Mouse (Mus musculus) hindbrain, embryonic 12.5 days (tissue): ENCODE results near the gene 4930519G04Rik. TPM values are rescaled to one million over a fixed set of nuclear protein-coding genes. Genes with fewer than 3 reads are reported as not detected.
"Not testable (repeated sequence)": the region's sequence is repeated elsewhere in the genome, so short reads cannot be mapped to it uniquely, and the experiment has no call there.

Experiments
- ATAC-seq: fragments of 200-750 bp; cut with Nextera tagmentation; 2 replicates; pipeline ENCODE4 v1.8.0; 2017; ENCODE audit warnings: moderate TSS enrichment; ENCODE audit not compliant: low FRiP score
- H3K27ac ChIP-seq: fragments of 300-500 bp; sonication (generic); 2 replicates; pipeline ENCODE4 v1.5.1; 2016; ENCODE audit warnings: mild to moderate bottlenecking
- H3K27me3 ChIP-seq: fragments of 300-500 bp; sonication (generic); 2 replicates; pipeline ENCODE4 v1.6.1; 2016; ENCODE audit warnings: mild to moderate bottlenecking
- H3K36me3 ChIP-seq: fragments of 300-500 bp; sonication (generic); 2 replicates; pipeline ENCODE4 v1.6.1; 2016; ENCODE audit warnings: mild to moderate bottlenecking
- H3K4me1 ChIP-seq: fragments of 300-500 bp; sonication (generic); 2 replicates; pipeline ENCODE4 v1.6.1; 2016
- H3K4me2 ChIP-seq: fragments of 300-500 bp; sonication (generic); replicated peaks from 2 replicates; pipeline ENCODE4 v1.6.1; 2016; ENCODE audit warnings: mild to moderate bottlenecking
- H3K4me3 ChIP-seq: fragments of 300-500 bp; sonication (generic); 2 replicates; pipeline ENCODE4 v1.5.1; 2016; ENCODE audit warnings: mild to moderate bottlenecking
- H3K9ac ChIP-seq: fragments of 300-500 bp; sonication (generic); 2 replicates; pipeline ENCODE4 v1.6.1; 2016; ENCODE audit warnings: mild to moderate bottlenecking, moderate library complexity
- H3K9me3 ChIP-seq: fragments of 300-500 bp; sonication (generic); replicated peaks from 2 replicates; pipeline ENCODE4 v1.6.1; 2016; ENCODE audit warnings: mild to moderate bottlenecking
- whole genome bisulfite sequencing: fragments of 180-500 bp; shearing (Covaris S2); methylation state at CpG from one replicate; pipeline ENCODE4 v1.1.7; 2016; 5-methylcytosine and 5-hydroxymethylcytosine counted together
- polyA plus RNA-seq: library from polyadenylated mRNA; unstranded; fragments of >200 nt; fragmentation: Nextera tagmentation; extraction: Ambion mirVana; gene quantifications from 2 replicates; pipeline ENCODE4 v1.2.1, GENCODE M21; 2016

Gene 4930519G04Rik
- polyA plus RNA-seq, 1 experiment from 2014 or later: not detected

- H3K4me2 ChIP-seq: no peak overlapping the region
- no peak overlapping the region for H3K9ac ChIP-seq
- no peak overlapping the region for H3K4me3 ChIP-seq
- ATAC-seq: no peak
- H3K36me3 ChIP-seq: no peaks in the 10 kb centered on the region
- no peaks in the 10 kb centered on the region for H3K9me3 ChIP-seq
- H3K27ac ChIP-seq: no peak overlapping the region
- no peaks in the 10 kb centered on the region for H3K4me1 ChIP-seq
- WGBS: 83% methylated on average over 2 of the region's 2 CpGs
- no peaks in the 10 kb centered on the region for H3K27me3 ChIP-seq
These were observed 35.5 kb downstream of the 4930519G04Rik start for GRCm38 (mm10) chr5:114888995-114889394.

- H3K27ac ChIP-seq: no peak overlapping the region
- H3K36me3 ChIP-seq: no peaks in the 10 kb centered on the region
- 82% methylated on average over 4 of the region's 4 CpGs for WGBS
- H3K9ac ChIP-seq: no peak overlapping the region
- no peaks in the 10 kb centered on the region for H3K9me3 ChIP-seq
- no peaks in the 10 kb centered on the region for H3K27me3 ChIP-seq
- ATAC-seq: no peak
- no peak overlapping the region for H3K4me3 ChIP-seq
- H3K4me1 ChIP-seq: peaks cover 6% of the 10 kb centered on the region; the same call in 1 of the 2 replicates
- H3K4me2 ChIP-seq: no peak overlapping the region
These were observed 42.1 kb downstream of the 4930519G04Rik start for GRCm38 (mm10) chr5:114895542-114895941.

- ATAC-seq: no peak
- Histone ChIP-seq H3K27ac (no peak within 1 kb of the TSS), H3K36me3 (no peaks in the 10 kb centered on the region), H3K27me3 (no peaks in the 10 kb centered on the region), H3K4me1 (peaks cover 6% of the 10 kb centered on the region; the same call in 1 of the 2 replicates), H3K9ac (no peak within 1 kb of the TSS), H3K4me2 (0 out of 2 replicates have a peak within 1 kb of the TSS, but pooled peaks have one; percentile 5), H3K4me3 (no peak within 1 kb of the TSS), H3K9me3 (no peaks in the 10 kb centered on the region)
- 71% methylated on average over 13 of the region's 13 CpGs for WGBS
These were observed 43.4 kb downstream of the 4930519G04Rik start, which contains the start of gene Oasl2 for GRCm38 (mm10) chr5:114896688-114897373. TSS of gene Oasl2 (plus strand) at chr5:114896936.

GRCm38 (mm10) chr5:114897374-114897793 is 43.9 kb downstream of the 4930519G04Rik start:
- Histone ChIP-seq H3K4me3 (no peak overlapping the region), H3K9ac (no peak overlapping the region)

GRCm38 (mm10) chr5:114898857-114899256 is 45.4 kb downstream of the 4930519G04Rik start:
- Histone ChIP-seq H3K9me3 (no peaks in the 10 kb centered on the region), H3K4me1 (peaks cover 6% of the 10 kb centered on the region; the same call in 1 of the 2 replicates), H3K9ac (no peak overlapping the region), H3K27ac (no peak overlapping the region), H3K4me2 (no peak overlapping the region), H3K27me3 (no peaks in the 10 kb centered on the region), H3K36me3 (no peaks in the 10 kb centered on the region), H3K4me3 (no peak overlapping the region)
- ATAC-seq: no peak
- 87% methylated on average over 7 of the region's 7 CpGs for WGBS

More at GRCm38 (mm10) chr5:114897374-114897793, 43.9 kb downstream of the 4930519G04Rik start:
- Histone ChIP-seq H3K27ac (no peak overlapping the region), H3K9me3 (no peaks in the 10 kb centered on the region), H3K4me1 (peaks cover 6% of the 10 kb centered on the region; the same call in 1 of the 2 replicates), H3K36me3 (no peaks in the 10 kb centered on the region), H3K27me3 (no peaks in the 10 kb centered on the region), H3K4me2 (0 out of 2 replicates have a peak overlapping the region, but pooled peaks have one; percentile 5)
- 12% methylated on average over 7 of the region's 7 CpGs for WGBS
- ATAC-seq: no peak

GRCm38 (mm10) chr5:114902413-114902812 is 48.9 kb downstream of the 4930519G04Rik start:
- 28% methylated on average over 1 of the region's 1 CpGs for WGBS

GRCm38 (mm10) chr5:114908598-114909305 is 55.3 kb downstream of the 4930519G04Rik start:
- H3K9me3 ChIP-seq: no peaks in the 10 kb centered on the region
- H3K4me1 ChIP-seq: no peaks in the 10 kb centered on the region
- H3K4me2 ChIP-seq: no peak overlapping the region
- no peaks in the 10 kb centered on the region for H3K27me3 ChIP-seq
- no peak overlapping the region for H3K27ac ChIP-seq
- H3K9ac ChIP-seq: no peak overlapping the region
- ATAC-seq: no peak
- WGBS: 50% methylated on average over 13 of the region's 13 CpGs
- H3K36me3 ChIP-seq: no peaks in the 10 kb centered on the region
- H3K4me3 ChIP-seq: no peak overlapping the region

More at GRCm38 (mm10) chr5:114902413-114902812, 48.9 kb downstream of the 4930519G04Rik start:
- peaks cover 3% of the 10 kb centered on the region; the same call in 1 of the 2 replicates for H3K4me1 ChIP-seq
- H3K27ac ChIP-seq: no peak overlapping the region
- ATAC-seq: no peak
- H3K27me3 ChIP-seq: no peaks in the 10 kb centered on the region
- H3K4me2 ChIP-seq: no peak overlapping the region
- H3K9ac ChIP-seq: no peak overlapping the region
- no peaks in the 10 kb centered on the region for H3K36me3 ChIP-seq
- H3K9me3 ChIP-seq: no peaks in the 10 kb centered on the region
- no peak overlapping the region for H3K4me3 ChIP-seq

GRCm38 (mm10) chr5:114913686-114914085 is 60.2 kb downstream of the 4930519G04Rik start:
- no peak for ATAC-seq

GRCm38 (mm10) chr5:114914855-114915254 is 61.4 kb downstream of the 4930519G04Rik start:
- 80% methylated on average over 8 of the region's 8 CpGs for WGBS
- Histone ChIP-seq H3K4me2 (no peak overlapping the region), H3K9ac (no peak overlapping the region), H3K4me1 (peaks cover 2% of the 10 kb centered on the region; the same call in 1 of the 2 replicates), H3K36me3 (no peaks in the 10 kb centered on the region), H3K27ac (no peak overlapping the region), H3K27me3 (no peaks in the 10 kb centered on the region), H3K4me3 (no peak overlapping the region), H3K9me3 (no peaks in the 10 kb centered on the region)
- no peak for ATAC-seq

More at GRCm38 (mm10) chr5:114913686-114914085, 60.2 kb downstream of the 4930519G04Rik start:
- Histone ChIP-seq H3K9me3 (no peaks in the 10 kb centered on the region), H3K4me2 (no peak overlapping the region), H3K27ac (no peak overlapping the region), H3K4me1 (peaks cover 2% of the 10 kb centered on the region; the same call in 1 of the 2 replicates), H3K36me3 (no peaks in the 10 kb centered on the region), H3K4me3 (no peak overlapping the region), H3K9ac (no peak overlapping the region), H3K27me3 (no peaks in the 10 kb centered on the region)
- 77% methylated on average over 4 of the region's 4 CpGs for WGBS

- Histone ChIP-seq H3K9ac (no peak overlapping the region), H3K4me1 (peaks cover 2% of the 10 kb centered on the region; the same call in 1 of the 2 replicates), H3K36me3 (no peaks in the 10 kb centered on the region), H3K27ac (no peak overlapping the region), H3K9me3 (no peaks in the 10 kb centered on the region), H3K4me2 (no peak overlapping the region), H3K4me3 (no peak overlapping the region), H3K27me3 (no peaks in the 10 kb centered on the region)
- no peak for ATAC-seq
- 86% methylated on average over 5 of the region's 5 CpGs for WGBS
These were observed 62.4 kb downstream of the 4930519G04Rik start for GRCm38 (mm10) chr5:114915854-114916253.

- Histone ChIP-seq H3K27me3 (no peaks in the 10 kb centered on the region), H3K4me2 (no peak overlapping the region), H3K9me3 (no peaks in the 10 kb centered on the region), H3K27ac (no peak overlapping the region), H3K36me3 (no peaks in the 10 kb centered on the region), H3K4me1 (peaks cover 2% of the 10 kb centered on the region; the same call in 1 of the 2 replicates), H3K4me3 (no peak overlapping the region), H3K9ac (no peak overlapping the region)
- WGBS: 85% methylated on average over 4 of the region's 4 CpGs
- no peak for ATAC-seq
These were observed 63.3 kb downstream of the 4930519G04Rik start for GRCm38 (mm10) chr5:114916777-114917176.

GRCm38 (mm10) chr5:114917357-114917756 is 63.9 kb downstream of the 4930519G04Rik start:
- ATAC-seq, H3K9ac ChIP-seq, H3K4me2 ChIP-seq, H3K9me3 ChIP-seq, H3K4me1 ChIP-seq, H3K27me3 ChIP-seq, H3K27ac ChIP-seq, H3K4me3 ChIP-seq, H3K36me3 ChIP-seq: not testable (repeated sequence)
- WGBS: 94% methylated on average over 5 of the region's 5 CpGs
